Mouse (Mus musculus) embryo, embryonic 11.5 days (tissue): ENCODE results near the gene Ciz1.
A peak's percentile ranks its signal among the peaks of the same experiment; 100 is the strongest.

Experiments
- DNase-seq: peaks from one replicate; pipeline ENCODE4 v3.0.0-alpha.2; 2012; ENCODE audit warnings: low read depth, low spot score

Gene Ciz1

DNA sequence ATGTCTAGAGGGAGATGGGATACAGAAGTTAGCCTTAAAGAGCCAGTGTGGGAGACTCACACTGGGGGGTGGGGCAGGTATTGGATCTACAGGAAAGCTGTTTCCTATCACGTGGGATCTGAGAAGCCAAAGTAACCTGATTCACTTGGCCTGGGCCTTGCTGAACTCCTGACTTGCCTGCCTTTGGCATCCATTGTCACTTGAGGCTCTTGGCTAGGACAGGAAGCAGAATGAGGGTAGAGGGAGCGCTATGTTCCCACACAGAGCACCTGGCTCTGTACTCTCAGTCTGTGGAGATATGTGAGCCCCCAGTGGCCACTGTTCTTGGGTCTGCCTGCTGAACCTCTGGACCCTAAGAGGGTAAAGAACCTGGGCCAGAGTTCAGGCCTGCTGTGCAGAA is 64.4 kb downstream of the Ciz1 start:
- DNase-seq, result no peak

DNA sequence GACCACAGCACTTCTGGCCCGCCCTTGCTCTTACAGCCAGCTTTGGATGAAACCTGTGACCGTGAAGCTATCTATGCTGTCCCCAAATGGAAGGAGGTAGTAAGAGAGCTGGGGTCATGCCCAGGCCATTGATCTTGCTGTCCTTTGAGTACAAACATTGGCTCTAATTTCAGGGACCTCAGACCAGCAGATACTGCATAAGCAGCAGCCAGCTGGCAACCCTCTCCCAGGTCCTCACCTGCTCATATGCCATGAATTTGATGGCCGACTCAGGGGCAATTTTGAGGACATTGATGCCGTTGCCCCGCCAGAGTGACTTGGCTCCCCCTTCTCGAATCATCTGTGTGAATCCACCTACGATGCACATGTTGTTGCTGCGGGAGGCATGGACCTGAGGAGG is 65.4 kb downstream of the Ciz1 start:
- no peak for DNase-seq

DNA sequence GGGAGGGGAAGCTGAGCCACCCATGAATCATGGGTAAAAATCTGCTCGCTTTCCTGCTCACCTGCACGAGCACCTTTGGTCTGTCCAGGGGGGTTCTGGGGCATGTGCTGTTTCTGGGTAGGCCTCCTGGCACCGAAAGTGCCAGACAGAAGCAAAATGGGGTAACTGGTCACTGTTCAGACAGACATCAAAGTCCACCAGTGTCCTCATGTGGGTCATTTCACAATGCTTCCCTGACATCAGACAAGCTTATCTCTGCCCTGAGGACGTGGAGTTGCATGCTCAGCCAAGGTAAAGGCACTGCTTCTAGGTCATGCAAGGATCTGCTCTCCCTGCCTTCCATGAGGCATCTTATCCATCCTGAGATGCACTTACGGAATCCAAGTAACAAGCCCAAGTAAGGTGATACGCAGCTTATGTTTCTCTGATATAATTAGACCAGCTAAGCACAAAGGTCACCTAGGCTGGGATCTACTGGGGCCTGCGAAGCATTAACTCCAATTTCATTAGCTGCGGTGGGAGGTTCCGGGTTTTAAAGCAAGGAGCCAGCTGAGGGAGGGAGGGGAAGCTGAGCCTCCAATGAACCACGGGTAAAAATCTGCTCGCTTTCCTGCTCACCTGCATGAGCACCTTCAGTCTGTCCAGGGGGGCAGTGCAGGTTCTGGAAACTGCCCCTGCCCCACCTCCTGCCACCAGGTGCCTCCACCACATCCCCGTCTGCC is 66.5 kb downstream of the Ciz1 start:
- DNase-seq, result no peak

DNA sequence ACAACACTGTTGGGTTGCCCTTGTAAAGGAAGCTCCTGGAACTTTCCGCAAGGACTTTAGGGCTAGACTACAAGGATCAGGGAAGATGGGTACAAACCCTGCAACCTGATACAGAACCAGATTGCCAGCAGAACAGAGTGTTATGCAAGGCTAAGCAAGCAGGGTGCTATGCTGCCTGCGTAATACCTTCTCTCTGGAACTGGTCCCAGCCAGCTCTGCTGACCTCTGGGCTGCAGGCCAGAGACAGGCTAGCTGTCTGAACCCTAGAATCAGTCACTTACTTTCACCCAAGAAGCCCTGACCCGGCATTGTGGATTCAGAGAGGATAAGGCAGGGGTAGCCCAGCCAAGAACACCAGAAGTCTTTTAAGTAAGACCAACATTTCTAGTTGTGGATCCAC is 67.2 kb downstream of the Ciz1 start:
- DNase-seq, result no peak

DNA sequence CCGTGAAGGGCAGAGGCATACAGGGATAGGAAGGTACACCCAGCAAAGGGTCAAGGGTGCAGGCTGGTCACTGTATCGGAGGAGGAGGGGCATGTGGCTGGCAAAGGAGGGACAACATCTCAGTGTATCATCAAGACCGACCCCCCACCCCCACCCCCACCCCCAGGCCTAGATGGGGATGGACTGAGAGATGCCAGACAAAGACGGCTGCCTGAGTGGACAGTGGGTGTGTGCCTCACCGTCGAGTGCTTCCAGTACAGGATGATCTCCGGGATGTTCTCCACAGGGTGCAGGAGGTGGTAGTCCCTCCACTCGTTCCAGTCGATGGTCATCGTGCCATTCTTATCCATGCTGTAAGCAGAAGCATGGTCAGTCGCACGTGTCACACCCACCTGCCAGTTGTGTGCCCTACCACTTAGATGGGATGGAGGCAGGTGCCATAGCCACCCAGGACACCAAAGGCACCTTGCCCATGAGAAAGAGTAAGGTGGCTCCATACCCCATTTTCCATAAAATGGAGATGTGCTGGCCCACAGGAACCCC is 68.0 kb downstream of the Ciz1 start:
- DNase-seq, result no peak

DNA sequence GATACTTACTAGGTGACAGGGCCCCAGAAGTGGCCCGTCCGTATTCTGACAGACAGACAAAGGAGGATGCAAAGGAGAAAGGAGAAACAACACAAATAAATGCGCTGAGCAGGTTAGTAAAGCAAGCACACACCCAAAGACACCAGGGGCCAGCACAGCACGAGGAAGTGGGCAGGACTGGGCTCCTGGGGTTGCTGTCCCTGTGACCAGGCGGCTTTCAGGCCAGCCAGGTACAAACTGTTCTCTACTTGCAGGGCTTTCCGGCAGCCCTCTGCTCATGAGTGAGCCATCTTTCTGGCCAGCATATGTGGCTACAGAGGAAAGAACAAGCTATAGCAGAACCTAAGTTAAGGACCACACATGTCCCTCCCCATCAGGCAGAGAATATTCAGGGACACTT is 68.5 kb downstream of the Ciz1 start:
- no peak for DNase-seq

DNA sequence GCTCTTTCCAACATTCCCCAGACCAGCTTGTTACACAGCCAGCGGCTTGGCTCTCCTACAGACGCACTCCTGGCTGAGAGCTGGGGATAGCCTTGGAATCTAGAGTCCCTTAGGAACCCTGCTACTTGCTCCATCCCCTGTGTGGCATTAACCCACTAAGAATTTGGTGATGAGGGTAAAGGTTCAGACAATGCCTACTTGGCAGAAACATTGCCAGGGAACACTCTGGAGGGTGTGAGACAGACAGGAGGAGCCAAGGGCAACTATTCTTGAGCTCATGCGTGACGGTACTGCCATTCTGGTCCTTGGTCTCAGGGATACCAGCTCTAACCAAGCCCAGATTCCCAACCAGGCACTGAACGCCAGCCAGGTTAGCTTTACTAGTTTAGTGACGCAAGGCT is 69.7 kb downstream of the Ciz1 start:
- no peak for DNase-seq

DNA sequence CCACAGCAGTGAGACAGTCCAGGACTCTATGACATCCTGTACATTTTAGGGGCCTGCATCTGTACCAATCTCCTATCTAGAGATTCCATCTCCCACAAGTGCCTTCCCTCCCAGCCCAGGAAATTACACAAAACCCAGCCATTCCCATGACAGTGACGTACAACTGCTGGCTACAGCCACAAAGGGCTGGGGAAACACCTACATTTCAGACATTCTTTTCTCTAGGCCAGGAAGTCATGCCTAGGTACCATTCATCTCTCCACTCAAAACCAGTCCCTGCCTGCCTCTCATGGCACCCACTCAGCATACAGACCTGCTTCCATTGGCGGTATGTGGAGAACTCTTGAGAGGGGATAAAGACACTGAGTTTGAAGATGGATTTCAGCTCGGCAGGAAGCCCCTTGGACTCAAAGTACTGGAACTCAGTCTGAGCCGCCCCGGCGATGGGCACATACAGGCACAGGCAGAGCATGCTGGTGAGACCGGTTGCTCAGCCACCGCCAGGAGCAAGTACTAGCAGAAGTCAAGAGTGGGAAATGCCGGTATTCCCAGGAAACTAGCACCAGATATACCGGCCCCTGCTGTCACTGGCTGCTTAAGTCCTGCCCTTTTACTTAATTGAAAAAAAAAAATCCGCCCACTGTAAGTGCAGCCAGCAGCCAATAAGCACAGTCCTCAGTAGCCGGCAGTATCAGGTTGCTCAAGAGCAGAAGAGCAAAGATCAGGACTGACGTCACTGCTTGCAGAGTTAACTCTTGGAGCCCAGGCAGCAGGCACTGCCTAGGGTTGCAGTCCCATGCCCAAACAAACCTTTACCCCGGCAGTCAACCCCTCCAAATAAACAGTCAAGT is 71.6 kb downstream of the Ciz1 start:
- DNase-seq, result peak; percentile 81

DNA sequence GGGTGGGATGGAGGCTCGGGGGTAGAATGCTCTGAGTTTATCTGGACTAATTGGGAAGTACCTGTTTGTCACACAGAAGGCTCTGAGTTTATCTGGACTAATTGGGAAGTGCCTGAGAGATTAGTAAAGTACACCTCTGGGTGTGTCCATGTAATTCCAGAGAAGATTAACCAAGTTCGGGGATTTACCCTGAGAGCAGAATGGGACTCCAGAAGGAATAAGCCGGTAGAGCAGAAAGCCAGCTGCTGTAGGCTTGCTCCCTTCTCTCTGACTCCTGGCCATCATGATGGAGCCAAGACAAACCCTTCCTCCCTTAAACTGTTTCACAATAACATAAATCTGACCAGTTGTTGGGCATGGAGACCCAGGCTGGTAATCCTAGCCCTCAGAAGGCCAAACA is 72.7 kb downstream of the Ciz1 start:
- no peak for DNase-seq

DNA sequence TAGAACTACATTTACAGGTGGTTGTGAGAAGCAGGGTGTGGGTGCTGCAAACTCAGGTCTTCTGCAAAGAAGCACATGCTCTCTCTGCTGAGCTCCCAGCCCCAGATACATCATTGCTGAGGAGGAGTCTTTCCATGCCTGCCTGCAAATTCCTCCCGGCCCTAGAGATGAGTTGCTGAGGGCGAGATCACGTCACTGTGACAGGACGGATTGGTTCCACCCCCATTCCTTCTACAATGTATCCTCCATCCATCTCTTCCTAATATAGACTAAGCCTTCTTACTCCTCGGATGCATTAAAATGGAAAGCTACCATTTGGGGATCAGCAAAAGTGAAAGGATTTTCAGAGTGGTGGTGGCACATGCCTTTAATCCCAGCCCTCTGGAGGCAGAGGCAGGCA is 73.4 kb downstream of the Ciz1 start:
- DNase-seq, result no peak

DNA sequence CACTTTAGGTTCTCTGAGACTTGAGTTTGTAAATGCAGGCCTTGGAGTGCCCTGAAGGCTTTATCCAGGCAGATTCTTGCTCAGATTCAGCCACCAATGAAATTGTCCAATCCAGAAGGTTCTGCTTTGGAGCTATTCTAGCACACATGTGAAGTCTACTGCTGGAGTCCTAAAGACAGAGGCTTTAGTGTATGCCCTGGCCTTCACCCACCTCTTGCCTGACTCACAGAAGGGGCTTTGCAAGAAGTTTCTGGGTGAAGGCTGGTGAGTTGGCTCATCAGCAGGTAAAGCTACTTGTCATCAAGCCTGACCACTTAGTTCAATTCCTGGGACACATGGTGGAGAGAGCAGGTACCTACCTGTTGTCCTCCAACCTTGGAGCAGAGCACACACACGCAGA is 74.0 kb downstream of the Ciz1 start:
- DNase-seq, result no peak

DNA sequence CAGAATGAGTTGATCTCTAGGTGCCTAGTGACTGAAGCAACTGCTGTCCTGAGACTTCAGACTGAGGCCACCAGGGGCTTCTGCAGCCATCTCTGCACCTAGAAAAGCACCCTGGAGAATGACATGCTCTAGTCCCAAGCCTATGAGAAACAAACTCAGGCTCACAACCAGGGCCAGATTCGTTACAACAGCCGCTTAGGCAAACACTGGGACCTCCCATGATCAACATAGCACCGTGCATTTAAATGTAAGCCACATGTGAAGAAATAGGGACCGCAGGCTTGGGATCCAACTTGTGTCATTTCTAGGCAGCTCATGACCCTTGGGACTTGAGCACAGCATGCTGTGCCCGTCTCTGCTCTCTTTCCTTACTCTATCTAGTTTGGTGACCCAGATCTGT is 75.6 kb downstream of the Ciz1 start:
- DNase-seq, result no peak

DNA sequence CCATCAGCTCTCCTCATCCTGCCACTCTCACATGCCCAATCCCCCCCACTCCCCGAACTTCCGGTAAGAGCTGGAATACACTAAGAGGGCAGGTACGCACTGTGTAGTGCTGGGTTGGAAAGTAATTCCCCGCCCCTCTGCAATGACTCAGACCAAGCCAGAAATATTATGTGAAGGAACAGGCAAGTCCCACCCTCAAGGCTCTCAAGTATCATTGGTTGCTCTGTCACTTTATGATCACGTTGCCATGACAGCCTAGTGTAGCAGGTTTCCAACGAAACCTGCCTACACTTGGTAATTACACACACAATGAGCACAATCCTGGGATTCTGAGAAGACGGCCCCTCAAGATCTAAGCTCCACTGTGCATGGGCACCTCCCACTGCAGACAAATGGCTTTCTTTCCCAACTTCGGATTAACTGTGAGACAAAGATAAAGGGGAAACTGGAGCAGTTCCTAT is 76.2 kb downstream of the Ciz1 start:
- no peak for DNase-seq

DNA sequence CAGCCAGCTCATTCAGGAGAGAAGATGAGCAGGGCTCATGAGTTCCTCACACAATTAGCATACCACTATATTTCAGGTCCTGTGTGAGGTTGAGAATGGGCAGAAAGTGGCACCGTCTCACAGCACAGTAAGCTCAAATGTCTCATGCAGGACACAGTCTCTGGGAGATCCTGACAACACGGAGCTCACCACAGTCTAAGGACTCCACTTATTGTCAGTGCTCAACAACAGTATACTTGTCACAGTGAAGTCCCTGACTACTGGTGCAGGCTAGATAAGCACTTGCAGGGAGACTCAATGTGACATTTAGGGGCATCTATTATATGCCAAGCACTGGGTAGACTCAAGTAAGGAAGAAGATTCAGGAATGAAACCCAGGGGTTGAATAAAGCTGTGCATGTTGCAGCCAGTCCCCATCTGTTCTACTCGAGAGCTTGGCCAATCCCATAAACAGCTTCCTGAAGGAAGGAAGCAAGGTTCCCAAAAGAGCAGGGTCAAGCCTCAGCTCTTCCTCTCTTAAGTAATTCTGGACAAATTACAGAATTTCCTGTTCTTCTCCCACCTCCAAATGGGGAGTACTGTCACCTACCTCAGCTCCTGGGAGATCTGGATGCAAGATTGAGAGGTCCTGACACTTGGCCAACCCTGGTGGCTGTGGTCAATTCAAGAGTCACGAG is 77.2 kb downstream of the Ciz1 start:
- DNase-seq, result no peak
